Comparison of ENCODE assay signal across 8 mouse cellular contexts in genomic region chr12:102757055-102757688, GRCm38 (mm10). TPM values are rescaled to one million over a fixed set of nuclear protein-coding genes. Genes with fewer than 3 reads are reported as not detected.
A peak's percentile ranks its signal among the peaks of the same experiment; 100 is the strongest.
DNase-seq lines count a peak whose midpoint lies in the region; ATAC-seq and TF ChIP-seq lines count a peak whose summit lies in the region.

No protein-coding gene starts in this region.

- peaks cover 18% of the 10 kb centered on the region for H3K4me1 ChIP-seq in kidney, embryonic 14.5 days (ENCODE audit: control insufficient read depth, insufficient read depth, low read length)
- peaks cover 13% of the 10 kb centered on the region; the same call in 1 of the 2 replicates for H3K4me1 ChIP-seq in lung, postnatal 0 days (ENCODE audit: insufficient read depth, low read depth, low read length)

- TF ChIP-seq CTCF in lung, postnatal 0 days (IDR thresholded peaks at IDR 0.05) = no peak

- no peak for DNase-seq in kidney, adult 18-20 months
- peak; percentile 32 for DNase-seq in c-Kit-positive CD71-positive TER-119-positive erythroid progenitor cells, embryonic 14.5 days (ENCODE audit: low spot score)
- DNase-seq in heart, postnatal 4 days = peak; percentile 17
- DNase-seq in lung, postnatal 0 days (ENCODE audit: low spot score) = no peak
- no peak for DNase-seq in retina, embryonic 14.5 days (ENCODE audit: low spot score)
- no peak for DNase-seq in cerebellum, adult 11 months

- ATAC-seq in kidney, embryonic 14.5 days (ENCODE audit: low FRiP score, low TSS enrichment) = peak; percentile 86
- peak; percentile 81 for ATAC-seq in lung, postnatal 0 days
- no peak; the same call in 1 of the 2 replicates for ATAC-seq in megakaryocyte-erythroid progenitor cell, adult 5-6 weeks (replicated peaks; ENCODE audit: low FRiP score, low TSS enrichment, poor library complexity, severe bottlenecking)

- peak overlapping the region; percentile 76 for H3K9ac ChIP-seq in kidney, embryonic 14.5 days (ENCODE audit: low read depth, low read length)
- H3K9ac ChIP-seq in lung, postnatal 0 days (replicated peaks; ENCODE audit: low read depth) = peak overlapping the region; percentile 41

- H3K27ac ChIP-seq in kidney, embryonic 14.5 days (ENCODE audit: low read depth, low read length) = peak overlapping the region; percentile 88
- H3K27ac ChIP-seq in lung, postnatal 0 days (ENCODE audit: low read length) = peak overlapping the region; percentile 86

- peak overlapping the region; percentile 57 for H3K4me3 ChIP-seq in kidney, embryonic 14.5 days (ENCODE audit: low read length)
- H3K4me3 ChIP-seq in lung, postnatal 0 days (ENCODE audit: low read depth, low read length) = peak overlapping the region; percentile 86

- peak overlapping the region; percentile 49 for H3K4me2 ChIP-seq in kidney, embryonic 14.5 days (replicated peaks; ENCODE audit: low read depth, low read length)
- H3K4me2 ChIP-seq in lung, postnatal 0 days (replicated peaks; ENCODE audit: low read depth, low read length) = peak overlapping the region; percentile 58

- H3K36me3 ChIP-seq in kidney, embryonic 14.5 days (ENCODE audit: control insufficient read depth, insufficient read depth, low read length) = peaks cover 6% of the 10 kb centered on the region
- no peaks in the 10 kb centered on the region for H3K36me3 ChIP-seq in lung, postnatal 0 days (ENCODE audit: insufficient read depth, low read length)

- 2% methylated on average over 46 of the region's 46 CpGs for WGBS in kidney, embryonic 14.5 days
- 2% methylated on average over 44 of the region's 46 CpGs for WGBS in lung, postnatal 0 days

- H3K27me3 ChIP-seq in kidney, embryonic 14.5 days (ENCODE audit: control insufficient read depth, insufficient read depth, low read length) = no peaks in the 10 kb centered on the region
- no peaks in the 10 kb centered on the region for H3K27me3 ChIP-seq in lung, postnatal 0 days (replicated peaks; ENCODE audit: insufficient read depth, low read length)

- no peak for TF ChIP-seq EP300 in lung, postnatal 0 days (IDR thresholded peaks at IDR 0.05)

- no peaks in the 10 kb centered on the region for H3K9me3 ChIP-seq in kidney, embryonic 14.5 days (ENCODE audit: control insufficient read depth, low read length)
- no peaks in the 10 kb centered on the region for H3K9me3 ChIP-seq in lung, postnatal 0 days (ENCODE audit: low read length)

RNA-seq across cellular contexts. Expression of gene Gm28051, which starts 0.4 kb away (rescaled TPM):
- not detected in 2 replicates for polyA plus RNA-seq in kidney, embryonic 14.5 days (2014; fragmentation: Nextera tagmentation; extraction: Ambion mirVana)
- total RNA-seq in heart, postnatal 4 days (2021) = not detected
- not detected in 2 replicates for polyA plus RNA-seq in lung, postnatal 0 days (2015; fragmentation: Nextera tagmentation; extraction: Ambion mirVana)
- total RNA-seq in megakaryocyte-erythroid progenitor cell, adult 5-6 weeks (2014; fragmentation: Nextera tagmentation) = not detected in 2 replicates
- total RNA-seq in megakaryocyte-erythroid progenitor cell, adult 5-6 weeks (2017) = not detected in 2 replicates

RNA-seq across cellular contexts. Expression of gene Gon7, which starts 0.4 kb away (rescaled TPM):
- polyA plus RNA-seq in kidney, embryonic 14.5 days (2014; fragmentation: Nextera tagmentation; extraction: Ambion mirVana) = 34.7 and 38.1 TPM in 2 replicates
- 10 to 100 TPM; 13.0 to 13.5 TPM for total RNA-seq in heart, postnatal 4 days (2021)
- polyA plus RNA-seq in lung, postnatal 0 days (2015; fragmentation: Nextera tagmentation; extraction: Ambion mirVana) = 15.1 and 17.6 TPM in 2 replicates
- 12.2 and 21.1 TPM in 2 replicates for total RNA-seq in megakaryocyte-erythroid progenitor cell, adult 5-6 weeks (2014; fragmentation: Nextera tagmentation)
- total RNA-seq in megakaryocyte-erythroid progenitor cell, adult 5-6 weeks (2017) = 25.5 and 28.1 TPM in 2 replicates

RNA-seq across cellular contexts. Expression of gene Ubr7, which starts 0.6 kb away (rescaled TPM):
- 33.7 and 53.7 TPM in 2 replicates for polyA plus RNA-seq in kidney, embryonic 14.5 days (2014; fragmentation: Nextera tagmentation; extraction: Ambion mirVana)
- 10 to 100 TPM; 37.3 to 39.1 TPM for total RNA-seq in heart, postnatal 4 days (2021)
- polyA plus RNA-seq in lung, postnatal 0 days (2015; fragmentation: Nextera tagmentation; extraction: Ambion mirVana) = 20.7 and 23.1 TPM in 2 replicates
- total RNA-seq in megakaryocyte-erythroid progenitor cell, adult 5-6 weeks (2014; fragmentation: Nextera tagmentation) = 40.2 and 46.4 TPM in 2 replicates
- 65.0 and 72.8 TPM in 2 replicates for total RNA-seq in megakaryocyte-erythroid progenitor cell, adult 5-6 weeks (2017)

RNA-seq across cellular contexts. Expression of gene Gm20604, which starts 1.3 kb away (rescaled TPM):
- polyA plus RNA-seq in kidney, embryonic 14.5 days (2014; fragmentation: Nextera tagmentation; extraction: Ambion mirVana) = 25.8 TPM in 2 replicates
- 1 to 10 TPM; 6.5 to 7.1 TPM for total RNA-seq in heart, postnatal 4 days (2021)
- polyA plus RNA-seq in lung, postnatal 0 days (2015; fragmentation: Nextera tagmentation; extraction: Ambion mirVana) = 11.8 and 12.2 TPM in 2 replicates
- 13.8 and 15.9 TPM in 2 replicates for total RNA-seq in megakaryocyte-erythroid progenitor cell, adult 5-6 weeks (2014; fragmentation: Nextera tagmentation)
- total RNA-seq in megakaryocyte-erythroid progenitor cell, adult 5-6 weeks (2017) = 11.9 and 14.0 TPM in 2 replicates

RNA-seq across cellular contexts. Expression of gene Tmem251, which starts 13.6 kb away (rescaled TPM):
- polyA plus RNA-seq in kidney, embryonic 14.5 days (2014; fragmentation: Nextera tagmentation; extraction: Ambion mirVana) = 11.9 and 12.1 TPM in 2 replicates
- total RNA-seq in heart, postnatal 4 days (2021) = 1 to 10 TPM; 5.7 to 6.0 TPM
- polyA plus RNA-seq in lung, postnatal 0 days (2015; fragmentation: Nextera tagmentation; extraction: Ambion mirVana) = 9.9 and 12.5 TPM in 2 replicates
- total RNA-seq in megakaryocyte-erythroid progenitor cell, adult 5-6 weeks (2014; fragmentation: Nextera tagmentation) = 9.2 and 13.8 TPM in 2 replicates
- total RNA-seq in megakaryocyte-erythroid progenitor cell, adult 5-6 weeks (2017) = 8.1 and 10.8 TPM in 2 replicates

Comparison
In these comparisons a context has a peak if more than half of its experiments do, and no peak if none do; other contexts are left out.
1. DNase-seq: peak in c-Kit-positive CD71-positive TER-119-positive erythroid progenitor cells, embryonic 14.5 days (single experiment) and heart, postnatal 4 days (single experiment); none in kidney, adult 18-20 months (single experiment), lung, postnatal 0 days (single experiment), retina, embryonic 14.5 days (single experiment) and cerebellum, adult 11 months (single experiment).